Mouse (Mus musculus): ENCODE measurements at regions not wholly inside any gene's neighbourhood (a gene's known extent, or its start where the extent isn't known, plus 50 kb on each side); places are given as distances from the start of the nearest gene placed in this dataset.

GRCm38 (mm10) chr7:117859419-117859818 is 256.6 kb downstream of the Rps15a start:
- no peak for TF ChIP-seq CTCF (IDR thresholded peaks at IDR 0.05; ENCODE audit: control insufficient read depth, insufficient read depth, low read length)
- TF ChIP-seq POLR2A (IDR thresholded peaks at IDR 0.05; ENCODE audit: borderline replicate concordance, control insufficient read depth, low read depth, low read length): no peak

Measured in bone marrow, adult 2 months (tissue).